Mouse (Mus musculus) hindbrain, postnatal 0 days (tissue): ENCODE results near the gene Gckr. TPM values are rescaled to one million over a fixed set of nuclear protein-coding genes. Genes with fewer than 3 reads are reported as not detected.

Source experiments
- ATAC-seq: fragments of 200-750 bp; cut with Nextera tagmentation; 2 replicates; pipeline ENCODE4 v1.8.0; 2017; ENCODE audit warnings: mild to moderate bottlenecking, moderate TSS enrichment, moderate library complexity
- DNase-seq: peaks from one replicate; pipeline ENCODE4 v3.0.0-alpha.2; 2015; ENCODE audit warnings: low spot score
- H3K27ac ChIP-seq: fragments of 300-500 bp; sonication (generic); 2 replicates; pipeline ENCODE4 v1.5.1; 2014; ENCODE audit warnings: mild to moderate bottlenecking
- H3K27me3 ChIP-seq: fragments of 300-500 bp; sonication (generic); 2 replicates; pipeline ENCODE4 v1.6.1; 2014; ENCODE audit warnings: low read length, mixed read lengths; ENCODE audit not compliant: insufficient read depth
- H3K36me3 ChIP-seq: fragments of 300-500 bp; sonication (generic); 2 replicates; pipeline ENCODE4 v1.6.1; 2014; ENCODE audit warnings: low read length, mixed read lengths; ENCODE audit not compliant: insufficient read depth
- H3K4me1 ChIP-seq: fragments of 300-500 bp; sonication (generic); 2 replicates; pipeline ENCODE4 v1.6.1; 2014; ENCODE audit warnings: antibody characterized with exemption, low read length, mixed read lengths; ENCODE audit not compliant: insufficient read depth
- H3K4me2 ChIP-seq: fragments of 300-500 bp; sonication (generic); 2 replicates; pipeline ENCODE4 v1.6.1; 2014; ENCODE audit warnings: low read depth, mild to moderate bottlenecking, low read length, moderate library complexity, mixed read lengths
- H3K4me3 ChIP-seq: fragments of 300-500 bp; sonication (generic); 2 replicates; pipeline ENCODE4 v1.5.1; 2014; ENCODE audit warnings: low read length
- H3K9ac ChIP-seq: fragments of 300-500 bp; sonication (generic); replicated peaks from 2 replicates; pipeline ENCODE4 v1.6.1; 2014; ENCODE audit warnings: mild to moderate bottlenecking, low read length, moderate library complexity, mixed read lengths
- H3K9me3 ChIP-seq: fragments of 300-500 bp; sonication (generic); 2 replicates; pipeline ENCODE4 v1.6.1; 2016; ENCODE audit warnings: low read length, mixed read lengths
- CTCF ChIP-seq: IDR thresholded peaks from 2 replicates; pipeline ENCODE4 v1.5.1; 2016; ENCODE audit warnings: antibody characterized with exemption, control low read depth, low read depth
- WGBS: fragments of 180-500 bp; shearing (Covaris S2); extraction: QIAGEN DNeasy Blood & Tissue Kit; methylation state at CpG from one replicate; pipeline ENCODE4 v1.1.7; 2014; 5-methylcytosine and 5-hydroxymethylcytosine counted together
- polyA plus RNA-seq: library from polyadenylated mRNA; unstranded; fragments of >200 nt; fragmentation: Nextera tagmentation; extraction: Ambion mirVana; gene quantifications from 2 replicates; pipeline ENCODE4 v1.2.1, GENCODE M21; 2015
- total RNA-seq: library from RNA; depleted of rRNA; stranded (reverse); fragments of >200 nt; gene quantifications from 2 replicates; pipeline ENCODE4 v1.2.3, GENCODE M21; 2014

Gene Gckr
- total and polyA plus RNA-seq, 2 experiments from 2014 or later: 0.56 to 0.89 TPM

- 83% methylated on average over 7 of the region's 7 CpGs for WGBS
Measured at GRCm38 (mm10) chr5:31254452-31254851, 42.8 kb upstream of the Gckr start.

GRCm38 (mm10) chr5:31254901-31255300 lies 42.3 kb upstream of the Gckr start:
- no peak for DNase-seq
- peaks cover 55% of the 10 kb centered on the region for H3K36me3 ChIP-seq
- no peak for TF ChIP-seq CTCF
- H3K9me3 ChIP-seq: no peaks in the 10 kb centered on the region
- H3K27ac ChIP-seq: no peak overlapping the region
- H3K4me1 ChIP-seq: no peaks in the 10 kb centered on the region
- H3K4me3 ChIP-seq: no peak overlapping the region
- H3K4me2 ChIP-seq: no peak overlapping the region
- 90% methylated on average over 8 of the region's 8 CpGs for WGBS
- H3K27me3 ChIP-seq: no peaks in the 10 kb centered on the region
- no peak for ATAC-seq
- no peak overlapping the region for H3K9ac ChIP-seq

More at GRCm38 (mm10) chr5:31254452-31254851, 42.8 kb upstream of the Gckr start:
- Histone ChIP-seq H3K4me1 (no peaks in the 10 kb centered on the region), H3K9ac (no peak overlapping the region), H3K4me3 (no peak overlapping the region), H3K9me3 (no peaks in the 10 kb centered on the region), H3K27ac (no peak overlapping the region), H3K36me3 (peaks cover 55% of the 10 kb centered on the region), H3K27me3 (no peaks in the 10 kb centered on the region), H3K4me2 (no peak overlapping the region)
- no peak for TF ChIP-seq CTCF
- ATAC-seq: no peak
- no peak for DNase-seq

DNA sequence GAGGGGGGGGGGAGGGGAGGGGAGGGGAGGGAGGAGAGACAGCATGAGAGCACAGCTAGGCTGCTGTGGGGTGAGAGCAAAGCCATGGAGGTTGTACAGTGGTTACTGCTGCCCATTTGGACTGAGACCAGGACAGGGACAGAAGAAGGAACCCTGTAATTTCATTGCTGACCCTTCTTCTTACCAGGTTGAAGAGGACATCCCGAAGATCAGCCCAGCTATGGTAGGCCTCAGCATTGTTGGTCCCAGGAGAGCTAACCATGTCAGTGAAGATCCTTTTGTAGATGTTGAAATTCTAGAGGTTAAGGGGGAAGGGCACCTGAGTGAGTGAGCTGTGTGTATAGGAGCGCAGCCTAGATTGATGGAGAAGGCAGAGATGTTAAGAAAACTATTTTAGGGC lies 41.9 kb upstream of the Gckr start:
- Histone ChIP-seq H3K4me1 (no peaks in the 10 kb centered on the region), H3K9ac (no peak overlapping the region), H3K27me3 (no peaks in the 10 kb centered on the region), H3K27ac (no peak overlapping the region), H3K4me2 (no peak overlapping the region), H3K9me3 (no peaks in the 10 kb centered on the region), H3K4me3 (no peak overlapping the region), H3K36me3 (peaks cover 55% of the 10 kb centered on the region)
- ATAC-seq (no peak), DNase-seq (no peak)
- no peak for TF ChIP-seq CTCF
- WGBS: 95% methylated on average over 2 of the region's 2 CpGs

DNA sequence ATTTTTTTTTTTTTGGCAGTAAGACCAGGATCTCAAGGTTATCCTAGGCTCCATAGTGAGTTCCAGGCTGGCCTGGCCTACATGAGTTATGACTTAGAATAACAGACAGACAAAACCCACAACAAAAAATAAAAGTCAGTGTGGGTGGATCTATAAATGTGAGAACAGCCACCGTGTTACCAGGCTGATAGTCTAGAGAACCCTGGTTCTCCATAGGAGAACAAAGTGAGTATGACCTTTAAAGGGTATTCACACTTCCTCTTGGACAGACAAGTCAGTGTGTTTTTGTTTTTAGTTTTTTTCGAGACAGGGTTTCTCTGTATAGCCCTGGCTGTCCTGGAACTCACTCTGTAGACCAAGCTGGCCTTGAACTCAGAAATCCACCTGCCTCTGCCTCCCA lies 41.3 kb upstream of the Gckr start:
- no peak overlapping the region for H3K27ac ChIP-seq
- no peak for ATAC-seq
- H3K4me1 ChIP-seq: no peaks in the 10 kb centered on the region
- H3K9me3 ChIP-seq: no peaks in the 10 kb centered on the region
- no peak for TF ChIP-seq CTCF
- no peaks in the 10 kb centered on the region for H3K27me3 ChIP-seq
- WGBS: 77% methylated on average over 2 of the region's 2 CpGs
- no peak for DNase-seq
- peaks cover 52% of the 10 kb centered on the region for H3K36me3 ChIP-seq
- no peak overlapping the region for H3K9ac ChIP-seq
- no peak overlapping the region for H3K4me3 ChIP-seq
- no peak overlapping the region for H3K4me2 ChIP-seq

- Histone ChIP-seq H3K9ac (no peak overlapping the region), H3K4me1 (no peaks in the 10 kb centered on the region), H3K27me3 (no peaks in the 10 kb centered on the region), H3K36me3 (peaks cover 51% of the 10 kb centered on the region), H3K9me3 (no peaks in the 10 kb centered on the region), H3K4me2 (no peak overlapping the region), H3K4me3 (no peak overlapping the region), H3K27ac (no peak overlapping the region)
- DNase-seq (no peak), ATAC-seq (no peak)
- no peak for TF ChIP-seq CTCF
- 88% methylated on average over 11 of the region's 11 CpGs for WGBS
Measured at GRCm38 (mm10) chr5:31257616-31258015, 39.6 kb upstream of the Gckr start.

- no peak for DNase-seq
- Histone ChIP-seq H3K4me1 (no peaks in the 10 kb centered on the region), H3K9me3 (no peaks in the 10 kb centered on the region), H3K9ac (no peak overlapping the region), H3K27ac (no peak overlapping the region), H3K27me3 (no peaks in the 10 kb centered on the region), H3K4me2 (no peak overlapping the region), H3K36me3 (peaks cover 75% of the 10 kb centered on the region), H3K4me3 (no peak overlapping the region)
- TF ChIP-seq CTCF: no peak
- no peak for ATAC-seq
- WGBS: 89% methylated on average over 7 of the region's 7 CpGs
Measured at GRCm38 (mm10) chr5:31266101-31266500, 31.1 kb upstream of the Gckr start.

DNA sequence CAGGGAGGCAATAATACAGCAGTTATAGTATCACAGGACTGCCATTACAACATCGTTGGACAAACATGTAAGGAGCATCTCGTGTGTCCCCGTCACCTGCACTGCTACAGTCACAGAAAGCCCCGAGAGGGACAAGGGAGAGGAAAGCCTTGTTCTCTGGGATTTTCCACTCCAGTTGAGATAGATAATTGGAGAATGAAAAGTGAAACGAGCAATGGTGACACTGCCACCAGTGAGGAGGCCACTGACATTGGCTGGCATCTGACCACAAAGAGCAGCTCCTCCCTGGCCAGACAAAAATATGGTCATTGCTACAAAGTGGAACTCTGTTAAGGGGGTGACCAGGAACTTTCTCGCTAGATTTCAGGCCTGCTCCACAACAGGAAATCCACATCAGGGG lies 29.6 kb upstream of the Gckr start:
- H3K36me3 ChIP-seq: peaks cover 70% of the 10 kb centered on the region

More for the DNA sequence above, 29.6 kb upstream of the Gckr start:
- TF ChIP-seq CTCF: no peak
- Histone ChIP-seq H3K4me3 (no peak overlapping the region), H3K4me1 (no peaks in the 10 kb centered on the region), H3K4me2 (no peak overlapping the region), H3K27ac (no peak overlapping the region), H3K9ac (no peak overlapping the region), H3K27me3 (no peaks in the 10 kb centered on the region), H3K9me3 (no peaks in the 10 kb centered on the region)
- DNase-seq: no peak
- ATAC-seq: no peak
- WGBS: 63% methylated on average over 6 of the region's 6 CpGs
